Mouse (Mus musculus) liver, embryonic 14.5 days (tissue): Measurements from ENCODE around the gene Gm26727. TPM values are rescaled to one million over a fixed set of nuclear protein-coding genes. Genes with fewer than 3 reads are reported as not detected.

Source experiments
- ATAC-seq: fragments of 200-750 bp; cut with Nextera tagmentation; 2 replicates; pipeline ENCODE4 v1.8.0; 2017; ENCODE audit warnings: moderate number of reproducible peaks, mild to moderate bottlenecking, moderate library complexity; ENCODE audit not compliant: insufficient read depth
- DNase-seq, 3 experiments: peaks; one replicate each; pipeline ENCODE4 v3.0.0-alpha.2; 2012 to 2013; ENCODE audit warnings: low read depth in 3 of 3, low spot score in 3 of 3
- H3K27ac ChIP-seq: fragments of 300-500 bp; sonication (generic); 2 replicates; pipeline ENCODE4 v1.5.1; 2014; ENCODE audit warnings: moderate library complexity, mild to moderate bottlenecking, control low read depth, inconsistent platforms
- H3K27me3 ChIP-seq: fragments of 300-500 bp; sonication (generic); 2 replicates; pipeline ENCODE4 v1.6.1; 2014; ENCODE audit warnings: mild to moderate bottlenecking, low read length, moderate library complexity; ENCODE audit not compliant: control insufficient read depth, insufficient read depth
- H3K36me3 ChIP-seq: fragments of 300-500 bp; sonication (generic); replicated peaks from 2 replicates; pipeline ENCODE4 v1.6.1; 2014; ENCODE audit warnings: low read depth; ENCODE audit not compliant: control insufficient read depth, insufficient read depth
- H3K4me1 ChIP-seq, 2 experiments: fragments of 200-500 bp in 1 of 2; fragments of 300-500 bp in 1 of 2; sonication (generic) in 1 of 2; replicated peaks; 2 replicates each; pipeline ENCODE4 v1.6.1; 2012 to 2014; ENCODE audit warnings: antibody characterized with exemption in 1 of 2, inconsistent platforms in 1 of 2, low read length in 1 of 2; ENCODE audit not compliant: control insufficient read depth in 2 of 2, insufficient read depth in 2 of 2
- H3K4me2 ChIP-seq: fragments of 300-500 bp; sonication (generic); 2 replicates; pipeline ENCODE4 v1.6.1; 2014; ENCODE audit warnings: low read depth, mild to moderate bottlenecking, control low read depth, moderate library complexity
- H3K4me3 ChIP-seq, 2 experiments: fragments of 200-500 bp in 1 of 2; fragments of 300-500 bp in 1 of 2; sonication (generic) in 1 of 2; 2 replicates each; pipeline ENCODE4 v1.5.1; 2012 to 2014; ENCODE audit warnings: low read depth in 2 of 2, low read length in 2 of 2, mild to moderate bottlenecking in 2 of 2, control low read depth in 1 of 2, inconsistent platforms in 1 of 2, moderate library complexity in 1 of 2; ENCODE audit not compliant: insufficient read depth in 1 of 2
- H3K9ac ChIP-seq: fragments of 300-500 bp; sonication (generic); replicated peaks from 2 replicates; pipeline ENCODE4 v1.6.1; 2014; ENCODE audit warnings: mild to moderate bottlenecking, control low read depth, moderate library complexity
- H3K9me3 ChIP-seq: fragments of 300-500 bp; sonication (generic); 2 replicates; pipeline ENCODE4 v1.6.1; 2016; ENCODE audit warnings: low read length, mixed read lengths; ENCODE audit not compliant: control insufficient read depth
- CTCF ChIP-seq: IDR thresholded peaks from 2 replicates; pipeline ENCODE4 v1.5.1; 2016; ENCODE audit warnings: antibody characterized with exemption, low read depth, control low read depth
- EP300 ChIP-seq: IDR thresholded peaks from 2 replicates; pipeline ENCODE4 v1.6.1; 2016; ENCODE audit warnings: antibody characterized with exemption, low read depth
- WGBS: fragments of 180-500 bp; shearing (Covaris S2); extraction: QIAGEN DNeasy Blood & Tissue Kit; methylation state at CpG from one replicate; pipeline ENCODE4 v1.1.7; 2014; ENCODE audit not compliant: insufficient replicate concordance; 5-methylcytosine and 5-hydroxymethylcytosine counted together
- polyA plus RNA-seq, 2 experiments: library from polyadenylated mRNA; depleted of rRNA in 1 of 2; stranded (reverse) in 1 of 2; unstranded in 1 of 2; fragments of >200 nt; fragmentation: Nextera tagmentation in 1 of 2; extraction: Ambion mirVana in 1 of 2; gene quantifications; 2 replicates each; pipeline versions ENCODE4 v1.2.1 to v1.2.3; 2012 to 2014

Gene Gm26727
- polyA plus RNA-seq, 2 experiments: not detected

- no peaks in the 10 kb centered on the region for H3K9me3 ChIP-seq
- no peaks in the 10 kb centered on the region for H3K4me1 ChIP-seq
- ATAC-seq: no peak
- H3K4me2 ChIP-seq: no peak overlapping the region
- no peak for DNase-seq
- no peak overlapping the region for H3K27ac ChIP-seq
- no peaks in the 10 kb centered on the region for H3K27me3 ChIP-seq
- H3K36me3 ChIP-seq: no peaks in the 10 kb centered on the region
- no peak overlapping the region for H3K9ac ChIP-seq
- TF ChIP-seq EP300 (no peak), CTCF (no peak)
- WGBS: 35% methylated on average over 3 of the region's 3 CpGs
- no peak overlapping the region for H3K4me3 ChIP-seq
These were observed 27.9 kb upstream of the Gm26727 start for GRCm38 (mm10) chr2:67460857-67461256.

DNA sequence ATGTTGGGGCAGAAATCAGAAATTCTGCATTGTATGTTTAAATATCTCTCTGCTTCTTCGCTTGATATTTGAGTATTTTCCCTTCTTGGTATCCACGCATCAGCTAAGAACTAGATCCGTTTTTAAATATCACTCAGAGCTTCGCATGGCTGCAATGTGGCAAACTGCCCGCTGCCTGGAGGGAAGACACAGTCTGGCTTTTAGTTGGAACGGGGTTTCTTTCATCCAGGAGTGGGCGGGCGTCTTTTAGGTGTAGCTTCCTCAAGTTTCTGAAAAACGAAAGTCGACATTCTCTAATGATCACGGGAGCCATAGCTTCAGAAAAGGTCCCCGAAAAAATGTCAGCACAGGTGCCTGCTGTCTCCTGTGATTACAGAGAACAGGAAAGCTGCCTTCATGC is 14.2 kb upstream of the Gm26727 start:
- Histone ChIP-seq H3K4me1 (no peaks in the 10 kb centered on the region), H3K36me3 (no peaks in the 10 kb centered on the region), H3K4me2 (no peak overlapping the region), H3K9ac (no peak overlapping the region), H3K4me3 (no peak overlapping the region), H3K9me3 (no peaks in the 10 kb centered on the region), H3K27me3 (no peaks in the 10 kb centered on the region), H3K27ac (no peak overlapping the region)
- 64% methylated on average over 12 of the region's 12 CpGs for WGBS
- ATAC-seq: no peak
- no peak for TF ChIP-seq CTCF
- TF ChIP-seq EP300: no peak
- DNase-seq: no peak

- Histone ChIP-seq H3K9ac (no peak overlapping the region), H3K27ac (no peak overlapping the region), H3K27me3 (no peaks in the 10 kb centered on the region), H3K4me2 (no peak overlapping the region), H3K9me3 (no peaks in the 10 kb centered on the region), H3K4me1 (no peaks in the 10 kb centered on the region), H3K4me3 (no peak overlapping the region), H3K36me3 (no peaks in the 10 kb centered on the region)
- no peak for TF ChIP-seq CTCF
- TF ChIP-seq EP300: no peak
- DNase-seq (no peak), ATAC-seq (no peak)
- 78% methylated on average over 1 of the region's 1 CpGs for WGBS
These were observed 13.8 kb upstream of the Gm26727 start for GRCm38 (mm10) chr2:67446772-67447171.

- no peak within 1 kb of the TSS for H3K4me2 ChIP-seq
- 65% methylated on average over 3 of the region's 3 CpGs for WGBS
- no peaks in the 10 kb centered on the region for H3K4me1 ChIP-seq
- H3K36me3 ChIP-seq: no peaks in the 10 kb centered on the region
- H3K9ac ChIP-seq: no peak within 1 kb of the TSS
- ATAC-seq: no peak
- DNase-seq: no peak
- TF ChIP-seq EP300 (no peak), CTCF (no peak)
- no peak within 1 kb of the TSS for H3K27ac ChIP-seq
- no peaks in the 10 kb centered on the region for H3K27me3 ChIP-seq
- no peak within 1 kb of the TSS for H3K4me3 ChIP-seq
- H3K9me3 ChIP-seq: no peaks in the 10 kb centered on the region
These were observed 12.8 kb upstream of the Gm26727 start, which contains the start of gene Xirp2 for GRCm38 (mm10) chr2:67445780-67446179. Gene Xirp2, plus strand, starts transcription at chr2:67446002.

DNA sequence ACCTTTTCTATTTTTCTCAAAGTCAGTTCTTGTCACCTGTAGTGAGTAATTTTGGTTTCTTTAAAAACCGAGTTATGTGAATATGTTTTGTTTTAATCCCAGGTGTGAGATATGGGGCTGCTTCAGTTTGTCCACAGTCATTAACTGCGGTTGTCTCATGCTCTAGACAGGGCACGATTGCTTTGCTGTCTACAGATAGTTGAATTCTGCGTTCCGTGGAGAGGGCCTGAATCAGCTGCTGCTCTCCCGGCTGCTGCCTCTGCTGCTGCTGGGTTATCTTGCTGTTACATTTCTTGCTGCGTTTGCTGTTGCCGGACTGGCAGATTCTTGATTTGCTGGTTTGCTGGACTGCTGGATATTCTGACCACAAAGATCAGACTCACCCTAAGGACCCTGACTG is 5.3 kb upstream of the Gm26727 start:
- ATAC-seq (no peak), DNase-seq (no peak)
- no peak for TF ChIP-seq EP300
- TF ChIP-seq CTCF: no peak
- H3K27ac ChIP-seq: no peak overlapping the region
- H3K4me1 ChIP-seq: no peaks in the 10 kb centered on the region
- WGBS: 23% methylated on average over 8 of the region's 8 CpGs
- H3K4me3 ChIP-seq: no peak overlapping the region
- no peak overlapping the region for H3K4me2 ChIP-seq
- H3K9me3 ChIP-seq: no peaks in the 10 kb centered on the region
- H3K9ac ChIP-seq: no peak overlapping the region
- H3K36me3 ChIP-seq: no peaks in the 10 kb centered on the region
- H3K27me3 ChIP-seq: no peaks in the 10 kb centered on the region

DNA sequence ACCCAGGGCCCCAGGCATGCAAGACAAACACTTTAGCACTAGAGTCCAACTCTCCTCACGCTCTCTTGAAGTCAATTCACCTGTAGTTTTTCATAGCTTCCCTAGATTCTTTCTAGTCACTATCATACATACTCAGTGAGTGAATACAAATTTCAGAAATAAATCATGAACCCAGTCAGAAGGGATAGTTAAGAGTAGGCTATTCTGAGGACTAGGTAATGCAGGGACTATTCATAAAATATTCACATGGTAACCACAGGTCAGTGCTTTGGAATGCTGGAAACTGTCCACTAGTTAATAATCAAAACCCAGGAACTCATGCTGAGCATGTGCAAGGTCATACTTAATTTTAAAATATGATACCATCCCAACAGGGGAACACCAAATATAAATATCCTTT is 10.2 kb downstream of the Gm26727 start:
- no peak overlapping the region for H3K27ac ChIP-seq
- H3K27me3 ChIP-seq: no peaks in the 10 kb centered on the region
- H3K36me3 ChIP-seq: no peaks in the 10 kb centered on the region
- H3K4me1 ChIP-seq: no peaks in the 10 kb centered on the region
- DNase-seq (no peak), ATAC-seq (no peak)
- no peak overlapping the region for H3K9ac ChIP-seq
- no peaks in the 10 kb centered on the region for H3K9me3 ChIP-seq
- H3K4me2 ChIP-seq: no peak overlapping the region
- H3K4me3 ChIP-seq: no peak overlapping the region
- no peak for TF ChIP-seq EP300
- TF ChIP-seq CTCF: no peak
- 61% methylated on average over 1 of the region's 1 CpGs for WGBS
